Mouse (Mus musculus) left cerebral cortex, postnatal 25 days (tissue): ENCODE results near the gene Gata1. TPM values are rescaled to one million over a fixed set of nuclear protein-coding genes. Genes with fewer than 3 reads are reported as not detected.
"Not testable (repeated sequence)": the region's sequence is repeated elsewhere in the genome, so short reads cannot be mapped to it uniquely, and the experiment has no call there.

Experiments
- DNase-seq, 2 experiments: peaks; one replicate each; pipeline ENCODE4 v3.0.0; 2022; ENCODE audit warnings: low spot score in 2 of 2, mixed read lengths in 1 of 2
- intact Hi-C: fragments of 180-260 bp; cut with DNase I; formaldehyde crosslinking; loops from one replicate; pipeline ENCODE4 v1.15.1; 2025
- total RNA-seq, 2 experiments: library from RNA; stranded (reverse); gene quantifications; 2 replicates each; pipeline ENCODE4 v1.2.3; 2021

Gene Gata1
- not detected for total RNA-seq

GRCm38 (mm10) chrX:7977892-7978291, at the start of gene Gata1:
TSS of gene Gata1 (minus strand) at chrX:7978071.
- intact Hi-C loops, result no loop called here
- DNase-seq, result no peak

- DNase-seq, result no peak
- intact Hi-C loops, result no loop called here
Observed at GRCm38 (mm10) chrX:8026811-8027210, 48.9 kb upstream of the Gata1 start.

- intact Hi-C loops, result no loop called here
- no peak for DNase-seq
Observed at GRCm38 (mm10) chrX:8024795-8025194, 46.9 kb upstream of the Gata1 start.

GRCm38 (mm10) chrX:8020111-8020778, 42.4 kb upstream of the Gata1 start:
- no peak for DNase-seq
- intact Hi-C loops, result no loop called here

- intact Hi-C loops, result loop anchor here (5.0 kb wide), 2 partner anchors 56 to 106 kb away; no protein-coding TSS in a partner anchor
- DNase-seq, result no peak
Observed at GRCm38 (mm10) chrX:8018286-8018685, 40.4 kb upstream of the Gata1 start, which contains the start of gene Glod5. TSS of gene Glod5 (minus strand) at chrX:8018492.

- DNase-seq, result peak; percentile 2 to 18
- intact Hi-C loops, result loop anchor here (5.0 kb wide), 2 partner anchors 55 to 105 kb away; no protein-coding TSS in a partner anchor
Observed at GRCm38 (mm10) chrX:8017142-8017541, 39.3 kb upstream of the Gata1 start.

GRCm38 (mm10) chrX:8015675-8016074, 37.8 kb upstream of the Gata1 start:
- DNase-seq, result not testable (repeated sequence)
- intact Hi-C loops, result loop anchor here (5.0 kb wide), 2 partner anchors 53 to 103 kb away; no protein-coding TSS in a partner anchor

GRCm38 (mm10) chrX:8013569-8014314, 35.9 kb upstream of the Gata1 start:
- intact Hi-C loops, result no loop called here
- DNase-seq, result no peak

- intact Hi-C loops, result no loop called here
- no peak for DNase-seq
Observed at GRCm38 (mm10) chrX:8013157-8013556, 35.3 kb upstream of the Gata1 start.

GRCm38 (mm10) chrX:8009356-8009755, 31.5 kb upstream of the Gata1 start:
- intact Hi-C loops, DNase-seq: not testable (repeated sequence)

GRCm38 (mm10) chrX:8008543-8008942, 30.7 kb upstream of the Gata1 start:
- no peak for DNase-seq
- intact Hi-C loops, result no loop called here

- no peak for DNase-seq
- intact Hi-C loops, result no loop called here
Observed at GRCm38 (mm10) chrX:8002971-8003370, 25.1 kb upstream of the Gata1 start.

- intact Hi-C loops, result no loop called here
- DNase-seq, result no peak
Observed at GRCm38 (mm10) chrX:8002001-8002400, 24.1 kb upstream of the Gata1 start.

- intact Hi-C loops, result no loop called here
- peak in 1 of 2 experiments; percentile 1 for DNase-seq
Observed at GRCm38 (mm10) chrX:8000546-8001192, 22.8 kb upstream of the Gata1 start.

- intact Hi-C loops, result no loop called here
- no peak for DNase-seq
Observed at GRCm38 (mm10) chrX:7993068-7993735, 15.3 kb upstream of the Gata1 start.

GRCm38 (mm10) chrX:7992379-7993067, 14.7 kb upstream of the Gata1 start:
- no peak for DNase-seq
- intact Hi-C loops, result no loop called here

GRCm38 (mm10) chrX:7981368-7981767, 3.5 kb upstream of the Gata1 start:
- no peak for DNase-seq
- intact Hi-C loops, result no loop called here

GRCm38 (mm10) chrX:7971292-7971691, 6.6 kb downstream of the Gata1 start:
- no peak for DNase-seq
- intact Hi-C loops, result no loop called here

- DNase-seq, result no peak
- intact Hi-C loops, result no loop called here
Observed at GRCm38 (mm10) chrX:7968899-7969298, 9.0 kb downstream of the Gata1 start.
